ENCODE assay signal across 24 mouse cellular contexts in genomic region chr14:30356456-30356855, GRCm38 (mm10).
DNase-seq lines count a peak whose midpoint lies in the region; ATAC-seq and TF ChIP-seq lines count a peak whose summit lies in the region.
"Had no signal": no experiment of that assay in that cellular context is flagged by ENCODE, and none has a peak within 500 bp of the region (broad histone marks: within the 10 kb centered on the region; RNA-seq: fewer than 3 reads in every experiment).

No protein-coding gene starts in this region.

- H3K4me2 ChIP-seq in heart, embryonic 12.5 days: no peak overlapping the region
- H3K4me2 ChIP-seq in midbrain, embryonic 11.5 days: no peak overlapping the region
- no peak overlapping the region for H3K4me2 ChIP-seq in midbrain, embryonic 16.5 days (ENCODE audit: low read length)
- H3K4me2 ChIP-seq: embryonic facial prominence, embryonic 13.5 days; forebrain, embryonic 12.5 days; forebrain, embryonic 15.5 days; hindbrain, embryonic 12.5 days; hindbrain, embryonic 15.5 days had no signal

- no peak overlapping the region for H3K9ac ChIP-seq in heart, embryonic 12.5 days
- H3K9ac ChIP-seq in midbrain, embryonic 11.5 days (ENCODE audit: low read length): no peak overlapping the region
- no peak overlapping the region for H3K9ac ChIP-seq in midbrain, embryonic 16.5 days (ENCODE audit: low read depth, low read length)
- H3K9ac ChIP-seq: embryonic facial prominence, embryonic 13.5 days; forebrain, embryonic 12.5 days; forebrain, embryonic 15.5 days; hindbrain, embryonic 12.5 days; hindbrain, embryonic 15.5 days had no signal

- peaks cover 5% of the 10 kb centered on the region for H3K4me1 ChIP-seq in heart, embryonic 12.5 days (replicated peaks)
- peaks cover 9% of the 10 kb centered on the region; the same call in 1 of the 2 replicates for H3K4me1 ChIP-seq in midbrain, embryonic 11.5 days (ENCODE audit: control insufficient read depth, insufficient read depth, low read length)
- H3K4me1 ChIP-seq in midbrain, embryonic 16.5 days (ENCODE audit: control insufficient read depth, insufficient read depth, low read length): peaks cover 18% of the 10 kb centered on the region
- peaks cover 13% of the 10 kb centered on the region for H3K4me1 ChIP-seq in thymus, adult 2 months (replicated peaks; ENCODE audit: control insufficient read depth, insufficient read depth, low read length)

- TF ChIP-seq CTCF in thymus, adult 2 months (IDR thresholded peaks at IDR 0.05; ENCODE audit: borderline replicate concordance, control insufficient read depth, extremely low read depth, insufficient read depth, low read length, poor library complexity): no peak

- no peaks in the 10 kb centered on the region for H3K36me3 ChIP-seq in heart, embryonic 12.5 days
- H3K36me3 ChIP-seq in midbrain, embryonic 11.5 days (ENCODE audit: control insufficient read depth, insufficient read depth, low read length): no peaks in the 10 kb centered on the region
- H3K36me3 ChIP-seq in midbrain, embryonic 16.5 days (ENCODE audit: control insufficient read depth, insufficient read depth, low read length): no peaks in the 10 kb centered on the region
- H3K36me3 ChIP-seq in thymus, adult 2 months (ENCODE audit: control insufficient read depth, insufficient read depth, low read length): no peaks in the 10 kb centered on the region
- H3K36me3 ChIP-seq: embryonic facial prominence, embryonic 10.5 days; embryonic facial prominence, embryonic 13.5 days; forebrain, embryonic 12.5 days; forebrain, embryonic 15.5 days; heart, embryonic 10.5 days; hindbrain, embryonic 12.5 days; hindbrain, embryonic 15.5 days had no signal

- WGBS in heart, embryonic 12.5 days: 75% methylated on average over 3 of the region's 3 CpGs
- 86% methylated on average over 3 of the region's 3 CpGs for WGBS in midbrain, embryonic 11.5 days
- WGBS in midbrain, embryonic 16.5 days: 84% methylated on average over 3 of the region's 3 CpGs
- 90% methylated on average over 3 of the region's 3 CpGs for WGBS in thymus, adult 2 months

- TF ChIP-seq POLR2A in thymus, adult 2 months (IDR thresholded peaks at IDR 0.05; ENCODE audit: control insufficient read depth, extremely low read depth, insufficient read depth, low read length, poor library complexity): no peak

- no peaks in the 10 kb centered on the region for H3K9me3 ChIP-seq in heart, embryonic 12.5 days (replicated peaks)
- H3K9me3 ChIP-seq in midbrain, embryonic 11.5 days (ENCODE audit: control insufficient read depth, low read length): no peaks in the 10 kb centered on the region
- H3K9me3 ChIP-seq in midbrain, embryonic 16.5 days (replicated peaks; ENCODE audit: control insufficient read depth, low read length, poor library complexity, severe bottlenecking): no peaks in the 10 kb centered on the region
- H3K9me3 ChIP-seq: embryonic facial prominence, embryonic 10.5 days; embryonic facial prominence, embryonic 13.5 days; forebrain, embryonic 12.5 days; forebrain, embryonic 15.5 days; heart, embryonic 10.5 days; hindbrain, embryonic 12.5 days; hindbrain, embryonic 15.5 days had no signal

- H3K27ac ChIP-seq in heart, embryonic 12.5 days (ENCODE audit: poor library complexity, severe bottlenecking): no peak overlapping the region
- H3K27ac ChIP-seq in midbrain, embryonic 11.5 days (ENCODE audit: low read depth, low read length): no peak overlapping the region
- no peak overlapping the region for H3K27ac ChIP-seq in midbrain, embryonic 16.5 days (ENCODE audit: low read length)
- no peak overlapping the region for H3K27ac ChIP-seq in thymus, adult 2 months (ENCODE audit: control insufficient read depth, insufficient read depth, low read length)
- H3K27ac ChIP-seq: embryonic facial prominence, embryonic 10.5 days; embryonic facial prominence, embryonic 13.5 days; forebrain, embryonic 12.5 days; forebrain, embryonic 15.5 days; heart, adult 2 months; heart, embryonic 10.5 days; hindbrain, embryonic 12.5 days; hindbrain, embryonic 15.5 days had no signal

- peaks cover 19% of the 10 kb centered on the region for H3K27me3 ChIP-seq in heart, embryonic 12.5 days (replicated peaks)
- peaks cover 27% of the 10 kb centered on the region for H3K27me3 ChIP-seq in midbrain, embryonic 11.5 days (ENCODE audit: control insufficient read depth, insufficient read depth, low read length)
- H3K27me3 ChIP-seq in midbrain, embryonic 16.5 days (ENCODE audit: control insufficient read depth, insufficient read depth, low read depth, low read length): no peaks in the 10 kb centered on the region
- H3K27me3 ChIP-seq in thymus, adult 2 months (ENCODE audit: control insufficient read depth, insufficient read depth, low read length): peaks cover 14% of the 10 kb centered on the region
- H3K27me3 ChIP-seq: forebrain, embryonic 15.5 days; hindbrain, embryonic 15.5 days had no signal

- no peak for ATAC-seq in heart, embryonic 12.5 days (ENCODE audit: insufficient number of reproducible peaks, low FRiP score)
- no peak for ATAC-seq in midbrain, embryonic 11.5 days (ENCODE audit: low FRiP score)
- ATAC-seq in midbrain, embryonic 16.5 days: no peak
- ATAC-seq: activated CD4-positive, CD25-positive, alpha-beta regulatory T cell, adult 4 months; forebrain, embryonic 15.5 days had no signal

- peak; percentile 71 for DNase-seq in heart, adult 11 months
- peak; percentile 79 for DNase-seq in midbrain, embryonic 11.5 days (ENCODE audit: low spot score, missing footprints)
- peak; percentile 2 for DNase-seq in thymus, postnatal 4 days
- no peak for DNase-seq in thymus, adult 2 months
- DNase-seq: adrenal gland, adult 8-10 months; adrenal gland, postnatal 25 days; cerebellum, adult 11-12 months; cerebellum, adult 8-10 months; cerebellum, postnatal 10 days; cerebellum, postnatal 36 days; embryo, embryonic 11 days; gastrocnemius, postnatal 25 days; heart, adult 2 months had no signal

- H3K4me3 ChIP-seq in heart, embryonic 12.5 days: no peak overlapping the region
- no peak overlapping the region for H3K4me3 ChIP-seq in midbrain, embryonic 11.5 days (ENCODE audit: low read depth, low read length)
- H3K4me3 ChIP-seq in midbrain, embryonic 16.5 days (ENCODE audit: low read depth, low read length): no peak overlapping the region
- no peak overlapping the region for H3K4me3 ChIP-seq in thymus, adult 2 months (ENCODE audit: control insufficient read depth, insufficient read depth, low read length)
- H3K4me3 ChIP-seq: embryonic facial prominence, embryonic 10.5 days; embryonic facial prominence, embryonic 13.5 days; erythroblast, embryonic 14.5 days; forebrain, embryonic 12.5 days; forebrain, embryonic 15.5 days; heart, adult 2 months; heart, embryonic 10.5 days; hindbrain, embryonic 12.5 days; hindbrain, embryonic 15.5 days had no signal
